Mouse (Mus musculus): ENCODE measurements around the gene Ptpn6. TPM values are rescaled to one million over a fixed set of nuclear protein-coding genes. Genes with fewer than 3 reads are reported as not detected.

The Ptpn6 gene
- total RNA-seq, 2 experiments from 2014 or later: 3.6 to 4.0 TPM

- DNase-seq (ENCODE audit: low spot score in 2 of 2): no peak
- intact Hi-C loops (cut with DNase I): no loop called here
Observed at GRCm38 (mm10) chr6:124757351-124757880, 18.9 kb upstream of the Ptpn6 start.

GRCm38 (mm10) chr6:124756652-124757350 lies 18.3 kb upstream of the Ptpn6 start:
- peak; percentile 72 to 82 for DNase-seq (ENCODE audit: low spot score in 2 of 2)
- intact Hi-C loops (cut with DNase I): no loop called here

- intact Hi-C loops (cut with DNase I): no loop called here
- peak in 1 of 2 experiments; percentile 52 for DNase-seq (ENCODE audit: low spot score in 2 of 2)
Observed at GRCm38 (mm10) chr6:124755831-124756595, 17.5 kb upstream of the Ptpn6 start, which contains the start of the genes Gm45234 and Atn1. Gene Gm45234, minus strand, starts transcription at chr6:124756021. Gene Atn1, minus strand, starts transcription at chr6:124756524.

GRCm38 (mm10) chr6:124755306-124755705 lies 16.8 kb upstream of the Ptpn6 start:
- intact Hi-C loops (cut with DNase I): no loop called here
- no peak for DNase-seq (ENCODE audit: low spot score in 2 of 2)

- intact Hi-C loops (cut with DNase I): no loop called here
- DNase-seq (ENCODE audit: low spot score in 2 of 2): no peak
Observed at GRCm38 (mm10) chr6:124753861-124754260, 15.3 kb upstream of the Ptpn6 start.

GRCm38 (mm10) chr6:124750405-124750804 lies 11.9 kb upstream of the Ptpn6 start:
- intact Hi-C loops (cut with DNase I): no loop called here
- DNase-seq (ENCODE audit: low spot score in 2 of 2): no peak

GRCm38 (mm10) chr6:124746654-124747632 lies 8.4 kb upstream of the Ptpn6 start:
- DNase-seq (ENCODE audit: low spot score in 2 of 2): no peak
- intact Hi-C loops (cut with DNase I): no loop called here

GRCm38 (mm10) chr6:124746296-124746605 lies 7.7 kb upstream of the Ptpn6 start:
- intact Hi-C loops (cut with DNase I): no loop called here
- DNase-seq (ENCODE audit: low spot score in 2 of 2): no peak

- peak; percentile 96 to 97 for DNase-seq (ENCODE audit: low spot score in 2 of 2)
- intact Hi-C loops (cut with DNase I): no loop called here
Observed at GRCm38 (mm10) chr6:124745490-124746295, 7.2 kb upstream of the Ptpn6 start.

GRCm38 (mm10) chr6:124744755-124745321 lies 6.3 kb upstream of the Ptpn6 start:
- DNase-seq (ENCODE audit: low spot score in 2 of 2): peak in 1 of 2 experiments; percentile 22

GRCm38 (mm10) chr6:124743647-124744046 lies 5.1 kb upstream of the Ptpn6 start:
- DNase-seq (ENCODE audit: low spot score in 2 of 2): no peak
- intact Hi-C loops (cut with DNase I): loop anchor here (5.0 kb wide), 1 partner anchor 41 kb away; no protein-coding TSS in a partner anchor

More at GRCm38 (mm10) chr6:124744755-124745321, 6.3 kb upstream of the Ptpn6 start:
- intact Hi-C loops (cut with DNase I): loop anchor here (5.0 kb wide), 1 partner anchor 43 kb away; no protein-coding TSS in a partner anchor

GRCm38 (mm10) chr6:124742839-124743514 lies 4.5 kb upstream of the Ptpn6 start:
- no peak for DNase-seq (ENCODE audit: low spot score in 2 of 2)
- intact Hi-C loops (cut with DNase I): loop anchor here (5.0 kb wide), 1 partner anchor 41 kb away; no protein-coding TSS in a partner anchor

- intact Hi-C loops (cut with DNase I): loop anchor here (2.0 to 5.0 kb wide), 2 partner anchors 29 to 40 kb away; partner anchors contain the start of genes Emg1 and Phb2
- DNase-seq (ENCODE audit: low spot score in 2 of 2): no peak
Observed at GRCm38 (mm10) chr6:124741842-124742241, 3.3 kb upstream of the Ptpn6 start.

- intact Hi-C loops (cut with DNase I): loop anchor here (2.0 to 5.0 kb wide), 2 partner anchors 28 to 39 kb away; partner anchors contain the start of genes Emg1 and Phb2
- peak; percentile 88 to 95 for DNase-seq (ENCODE audit: low spot score in 2 of 2)
Observed at GRCm38 (mm10) chr6:124740888-124741761, 2.6 kb upstream of the Ptpn6 start, which contains the start of gene Grcc10. Gene Grcc10, minus strand, starts transcription at chr6:124741374.

GRCm38 (mm10) chr6:124740211-124740887 lies 1.8 kb upstream of the Ptpn6 start:
- intact Hi-C loops (cut with DNase I): loop anchor here (2.0 to 5.0 kb wide), 2 partner anchors 28 to 38 kb away; partner anchors contain the start of genes Emg1 and Phb2
- DNase-seq (ENCODE audit: low spot score in 2 of 2): peak in 1 of 2 experiments; percentile 58

Data from left cerebral cortex, postnatal 14 days (tissue).